Mouse (Mus musculus) heart, embryonic 15.5 days (tissue): Measurements from ENCODE around the gene Fzr1. TPM values are rescaled to one million over a fixed set of nuclear protein-coding genes. Genes with fewer than 3 reads are reported as not detected.

ENCODE experiments used
- ATAC-seq: fragments of 200-750 bp; cut with Nextera tagmentation; replicated peaks from 2 replicates; pipeline ENCODE4 v1.8.0; 2017; ENCODE audit warnings: low read depth, moderate TSS enrichment; ENCODE audit not compliant: insufficient number of reproducible peaks, insufficient read depth, low FRiP score
- H3K27ac ChIP-seq: fragments of 300-500 bp; sonication (generic); 2 replicates; pipeline ENCODE4 v1.5.1; 2015; ENCODE audit warnings: mild to moderate bottlenecking, inconsistent platforms
- H3K27me3 ChIP-seq: fragments of 300-500 bp; sonication (generic); 2 replicates; pipeline ENCODE4 v1.6.1; 2015; ENCODE audit warnings: inconsistent platforms
- H3K36me3 ChIP-seq: fragments of 300-500 bp; sonication (generic); 2 replicates; pipeline ENCODE4 v1.6.1; 2015; ENCODE audit warnings: mild to moderate bottlenecking, inconsistent platforms
- H3K4me1 ChIP-seq: fragments of 300-500 bp; sonication (generic); replicated peaks from 2 replicates; pipeline ENCODE4 v1.6.1; 2015; ENCODE audit warnings: inconsistent platforms
- H3K4me2 ChIP-seq: fragments of 300-500 bp; sonication (generic); 2 replicates; pipeline ENCODE4 v1.6.1; 2015; ENCODE audit warnings: inconsistent platforms, mild to moderate bottlenecking, moderate library complexity
- H3K4me3 ChIP-seq: fragments of 300-500 bp; sonication (generic); 2 replicates; pipeline ENCODE4 v1.5.1; 2015; ENCODE audit warnings: mild to moderate bottlenecking, inconsistent platforms
- H3K9ac ChIP-seq: fragments of 300-500 bp; sonication (generic); 2 replicates; pipeline ENCODE4 v1.6.1; 2015; ENCODE audit warnings: mild to moderate bottlenecking, inconsistent platforms
- H3K9me3 ChIP-seq: fragments of 300-500 bp; sonication (generic); replicated peaks from 2 replicates; pipeline ENCODE4 v1.6.1; 2016; ENCODE audit warnings: inconsistent platforms
- WGBS: fragments of 180-500 bp; shearing (Covaris S2); methylation state at CpG from one replicate; pipeline ENCODE4 v1.1.7; 2015; ENCODE audit warnings: mixed read lengths; 5-methylcytosine and 5-hydroxymethylcytosine counted together
- polyA plus RNA-seq: library from polyadenylated mRNA; unstranded; fragments of >200 nt; fragmentation: Nextera tagmentation; extraction: Ambion mirVana; gene quantifications from 2 replicates; pipeline ENCODE4 v1.2.1, GENCODE M21; 2015

The Fzr1 gene
- polyA plus RNA-seq, 1 experiment from 2014 or later = 66.5 TPM

DNA sequence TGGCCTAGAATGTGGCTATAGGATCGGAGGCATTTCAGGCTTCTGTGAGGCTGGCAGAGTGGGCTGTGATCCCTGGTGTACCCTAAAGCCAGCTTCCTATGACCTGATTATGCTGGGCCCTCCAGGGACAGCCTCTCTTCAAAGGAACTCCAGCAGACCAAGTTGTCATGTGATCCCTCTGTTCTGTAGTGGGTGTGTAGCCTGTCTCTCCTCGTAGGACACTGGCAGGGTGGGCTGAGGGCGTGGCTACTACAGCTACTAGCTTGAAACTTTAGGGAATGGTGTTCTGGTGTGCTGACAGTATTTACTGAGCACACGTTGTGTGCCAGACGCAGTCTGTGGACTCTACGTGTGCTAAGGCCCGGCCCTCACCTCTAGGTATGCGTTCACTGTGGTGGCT, 17.6 kb downstream of the Fzr1 start:
- peaks cover 88% of the 10 kb centered on the region for H3K4me1 ChIP-seq
- no peaks in the 10 kb centered on the region for H3K36me3 ChIP-seq
- no peak overlapping the region for H3K4me3 ChIP-seq
- WGBS = 54% methylated on average over 8 of the region's 8 CpGs
- H3K9ac ChIP-seq = no peak overlapping the region
- no peak for ATAC-seq
- H3K4me2 ChIP-seq = 0 out of 2 replicates have a peak overlapping the region, but pooled peaks have one; percentile 2
- H3K27ac ChIP-seq = 0 out of 2 replicates have a peak overlapping the region, but pooled peaks have one; percentile 2
- no peaks in the 10 kb centered on the region for H3K9me3 ChIP-seq
- no peaks in the 10 kb centered on the region for H3K27me3 ChIP-seq

DNA sequence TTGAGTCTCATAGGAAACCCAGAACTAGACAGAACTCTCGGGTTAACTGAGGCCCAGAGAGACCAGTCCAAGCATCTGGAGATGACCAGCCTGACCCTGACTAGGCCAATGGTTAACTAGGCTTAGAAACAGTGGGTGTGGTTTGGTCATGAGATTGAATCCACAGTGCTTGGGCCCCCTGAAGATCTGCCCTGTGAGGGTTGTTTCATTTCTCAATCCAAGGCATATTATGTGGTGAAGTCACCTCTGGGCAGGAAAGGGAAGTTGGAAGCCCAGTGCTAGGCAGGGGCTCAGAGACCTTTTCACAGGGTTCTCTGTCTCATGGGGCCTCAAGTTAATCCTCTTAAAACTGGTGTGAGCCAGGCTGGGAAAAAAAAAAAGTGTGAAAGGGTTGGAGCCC, 19.5 kb downstream of the Fzr1 start:
- no peaks in the 10 kb centered on the region for H3K9me3 ChIP-seq
- H3K27ac ChIP-seq = peak overlapping the region; percentile 78
- H3K4me3 ChIP-seq = peak overlapping the region; percentile 95
- H3K9ac ChIP-seq = 0 out of 2 replicates have a peak overlapping the region, but pooled peaks have one; percentile 95
- ATAC-seq = no peak
- 63% methylated on average over 1 of the region's 1 CpGs for WGBS
- H3K36me3 ChIP-seq = no peaks in the 10 kb centered on the region
- no peaks in the 10 kb centered on the region for H3K27me3 ChIP-seq
- H3K4me1 ChIP-seq = peaks cover 71% of the 10 kb centered on the region
- peak overlapping the region; percentile 98 for H3K4me2 ChIP-seq

DNA sequence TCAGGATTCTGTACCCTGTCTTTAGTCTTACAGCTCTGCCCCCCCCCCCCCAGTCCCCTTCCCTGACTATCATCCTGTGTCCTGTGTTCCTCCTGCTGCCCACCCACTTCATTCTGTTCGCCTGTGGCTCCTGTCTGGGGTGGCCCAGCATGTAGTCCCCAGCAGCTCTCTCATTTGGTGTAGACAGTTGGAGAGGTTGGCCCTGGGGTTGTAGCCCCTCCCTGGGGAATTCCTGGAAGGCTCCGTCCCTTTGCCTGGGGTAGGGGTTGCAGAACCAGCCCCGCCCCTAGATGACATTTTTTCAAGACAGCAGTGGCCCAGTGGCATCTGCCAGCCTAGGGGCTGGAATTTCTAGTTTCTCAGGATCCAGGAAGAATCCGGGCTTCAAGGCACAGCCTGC, 20.1 kb downstream of the Fzr1 start:
- no peak for ATAC-seq
- Histone ChIP-seq H3K4me1 (peaks cover 64% of the 10 kb centered on the region), H3K27me3 (no peaks in the 10 kb centered on the region), H3K27ac (peak overlapping the region; percentile 78), H3K4me2 (peak overlapping the region; percentile 98), H3K9me3 (no peaks in the 10 kb centered on the region), H3K4me3 (peak overlapping the region; percentile 95), H3K36me3 (no peaks in the 10 kb centered on the region), H3K9ac (peak overlapping the region; percentile 95)
- whole genome bisulfite sequencing = 14% methylated on average over 4 of the region's 4 CpGs

DNA sequence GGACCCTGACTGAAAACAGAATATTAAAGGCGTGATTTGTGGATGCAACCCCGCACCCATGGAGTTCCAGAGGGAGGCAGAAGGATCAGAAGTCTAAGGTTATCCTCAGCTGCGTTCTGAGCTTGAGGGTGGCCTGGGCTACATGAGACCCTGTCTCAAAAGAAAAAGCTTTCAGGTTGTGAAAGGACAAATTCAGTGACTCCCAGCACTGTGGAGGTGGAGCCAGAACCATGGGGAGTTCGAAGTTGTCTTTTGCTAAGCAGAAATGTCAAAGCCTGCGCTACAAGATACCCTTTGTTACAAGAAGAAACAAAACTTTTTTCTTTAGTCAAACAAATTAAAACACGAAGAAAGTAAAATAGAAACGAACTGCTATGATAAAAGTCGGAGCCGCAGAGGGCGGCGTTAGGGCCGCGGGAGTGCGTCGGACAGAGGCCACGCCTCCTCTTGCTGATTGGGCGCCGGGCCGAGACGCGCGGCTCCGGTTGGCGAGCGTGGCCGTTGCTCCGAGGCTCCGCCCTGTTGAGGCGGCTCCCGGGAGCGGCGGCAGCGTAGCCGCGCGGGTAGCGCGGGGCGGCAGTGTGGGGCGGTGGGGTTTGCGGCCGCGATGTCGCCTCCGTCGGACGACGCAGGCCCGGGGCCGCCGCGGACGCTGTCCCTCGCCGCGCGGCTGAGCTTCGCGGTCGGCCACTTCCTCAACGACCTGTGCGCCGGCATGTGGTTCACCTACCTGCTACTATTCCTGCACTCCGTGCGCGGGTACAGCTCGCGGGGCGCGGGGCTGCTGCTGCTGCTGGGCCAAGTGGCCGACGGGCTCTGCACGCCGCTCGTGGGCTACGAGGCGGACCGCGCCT, 21.1 kb downstream of the Fzr1 start, which contains the start of gene Mfsd12:
Gene Mfsd12 (plus strand): TSS at position 501 of the 854 bp plus-strand sequence.
- whole genome bisulfite sequencing = 2% methylated on average over 79 of the region's 79 CpGs
- H3K4me1 ChIP-seq = peaks cover 54% of the 10 kb centered on the region

DNA sequence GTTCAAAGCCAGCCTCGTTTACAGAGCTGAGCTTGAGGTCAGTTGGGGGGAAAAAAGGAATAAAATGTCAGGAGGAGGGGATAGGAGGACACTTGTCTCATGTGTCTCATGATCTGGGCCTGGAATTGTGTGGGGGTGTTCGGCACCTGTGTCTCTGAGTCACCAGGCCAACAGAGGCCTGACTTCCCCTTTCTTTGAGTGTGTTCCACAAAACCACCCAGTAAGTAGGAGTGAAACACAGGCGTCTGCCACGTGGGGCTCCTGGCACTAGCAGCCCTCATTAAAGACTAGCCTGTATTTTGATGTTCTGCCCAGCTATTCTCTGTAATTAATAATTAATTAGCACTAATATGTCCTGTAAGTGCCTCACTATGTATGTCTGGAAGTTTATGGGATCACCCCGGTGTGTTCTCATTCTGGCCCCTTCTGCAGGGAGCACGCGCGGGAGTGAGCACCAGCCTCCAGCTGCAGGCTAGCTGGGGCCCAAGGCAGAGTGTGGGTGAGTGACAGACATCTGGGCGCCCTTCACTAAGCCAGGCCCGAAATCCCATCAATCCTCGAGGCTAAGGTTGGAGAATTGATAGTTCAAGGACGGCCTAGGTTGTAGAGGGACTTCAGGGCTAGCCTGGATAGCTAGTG, 21.8 kb downstream of the Fzr1 start:
- Histone ChIP-seq H3K27me3 (no peaks in the 10 kb centered on the region), H3K4me2 (peak overlapping the region; percentile 98), H3K9ac (peak overlapping the region; percentile 8; the same call in 1 of the 2 replicates), H3K4me1 (peaks cover 49% of the 10 kb centered on the region), H3K27ac (peak overlapping the region; percentile 46; the same call in 1 of the 2 replicates), H3K36me3 (no peaks in the 10 kb centered on the region), H3K4me3 (peak overlapping the region; percentile 95), H3K9me3 (no peaks in the 10 kb centered on the region)
- WGBS = 50% methylated on average over 12 of the region's 12 CpGs
- ATAC-seq = no peak

More for the DNA sequence above, 21.1 kb downstream of the Fzr1 start, which contains the start of gene Mfsd12:
- no peaks in the 10 kb centered on the region for H3K27me3 ChIP-seq
- peak within 1 kb of the TSS; percentile 98 for H3K4me2 ChIP-seq
- peak; percentile 81 for ATAC-seq
- no peaks in the 10 kb centered on the region for H3K9me3 ChIP-seq
- H3K4me3 ChIP-seq = peak within 1 kb of the TSS; percentile 95
- H3K27ac ChIP-seq = peak within 1 kb of the TSS; percentile 78
- peak within 1 kb of the TSS; percentile 95 for H3K9ac ChIP-seq
- H3K36me3 ChIP-seq = no peaks in the 10 kb centered on the region

DNA sequence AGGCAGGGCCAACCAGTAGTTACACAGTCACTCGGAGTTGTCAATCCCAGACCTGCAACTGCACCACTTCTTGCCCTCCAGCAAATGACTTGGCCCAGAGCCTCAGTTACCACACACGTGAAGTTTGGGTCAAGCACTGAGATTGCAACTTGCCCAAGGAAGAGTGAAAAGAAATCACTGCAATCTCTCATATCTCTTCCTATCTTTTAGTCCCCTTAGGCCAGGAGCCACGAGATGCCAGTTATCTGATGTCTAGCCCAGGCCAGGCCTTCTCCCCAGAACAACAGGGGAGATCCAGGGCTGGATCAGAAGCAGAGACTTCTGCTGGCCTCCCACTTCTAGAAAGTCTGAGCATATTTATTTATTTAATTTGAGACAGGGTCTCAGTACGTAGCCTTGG, 22.8 kb downstream of the Fzr1 start:
- Histone ChIP-seq H3K36me3 (no peaks in the 10 kb centered on the region), H3K4me1 (peaks cover 46% of the 10 kb centered on the region), H3K4me2 (no peak overlapping the region), H3K9me3 (no peaks in the 10 kb centered on the region), H3K4me3 (no peak overlapping the region), H3K27me3 (no peaks in the 10 kb centered on the region), H3K27ac (no peak overlapping the region), H3K9ac (no peak overlapping the region)
- 68% methylated on average over 4 of the region's 4 CpGs for WGBS
- no peak for ATAC-seq

DNA sequence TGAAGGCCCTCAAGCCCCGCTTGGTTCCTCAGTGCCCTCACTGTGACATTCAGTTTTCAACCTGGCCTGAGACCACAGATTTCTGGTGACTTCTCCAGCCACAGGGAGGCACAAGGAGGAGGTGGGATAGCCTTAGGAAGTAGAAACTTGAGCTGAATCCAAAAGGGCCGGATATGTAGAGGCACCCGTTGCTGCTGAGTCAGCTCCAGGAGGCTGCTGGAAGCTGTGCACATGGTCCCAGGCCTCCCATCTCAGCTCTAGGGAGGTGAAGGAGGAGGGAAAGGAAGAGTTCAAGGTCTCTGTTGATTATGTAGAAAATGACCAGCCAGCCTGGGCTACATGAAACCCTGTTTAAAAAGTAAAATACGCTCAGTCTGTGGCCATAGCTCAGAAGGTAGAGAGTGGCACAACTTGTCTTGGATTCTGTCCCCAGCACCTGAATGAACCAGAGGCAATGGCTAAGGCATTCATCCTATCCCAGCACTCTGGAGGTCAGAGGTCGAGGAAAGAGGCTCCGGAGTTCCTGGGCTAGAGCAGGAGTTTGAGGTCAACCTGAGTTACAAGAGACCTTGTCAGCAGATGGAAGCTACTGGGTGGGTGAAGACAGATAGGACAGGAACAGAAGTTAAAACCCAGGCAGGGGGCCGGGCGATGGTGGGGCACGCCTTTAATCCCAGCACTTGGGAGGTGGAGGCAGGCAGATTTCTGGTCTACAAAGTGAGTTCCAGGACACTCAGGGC, 23.4 kb downstream of the Fzr1 start:
- Histone ChIP-seq H3K4me1 (peaks cover 40% of the 10 kb centered on the region), H3K4me3 (no peak overlapping the region), H3K9ac (no peak overlapping the region), H3K27me3 (no peaks in the 10 kb centered on the region), H3K36me3 (no peaks in the 10 kb centered on the region), H3K4me2 (no peak overlapping the region), H3K27ac (peak overlapping the region; percentile 37; the same call in 1 of the 2 replicates), H3K9me3 (no peaks in the 10 kb centered on the region)
- 64% methylated on average over 9 of the region's 9 CpGs for WGBS
- ATAC-seq = no peak

DNA sequence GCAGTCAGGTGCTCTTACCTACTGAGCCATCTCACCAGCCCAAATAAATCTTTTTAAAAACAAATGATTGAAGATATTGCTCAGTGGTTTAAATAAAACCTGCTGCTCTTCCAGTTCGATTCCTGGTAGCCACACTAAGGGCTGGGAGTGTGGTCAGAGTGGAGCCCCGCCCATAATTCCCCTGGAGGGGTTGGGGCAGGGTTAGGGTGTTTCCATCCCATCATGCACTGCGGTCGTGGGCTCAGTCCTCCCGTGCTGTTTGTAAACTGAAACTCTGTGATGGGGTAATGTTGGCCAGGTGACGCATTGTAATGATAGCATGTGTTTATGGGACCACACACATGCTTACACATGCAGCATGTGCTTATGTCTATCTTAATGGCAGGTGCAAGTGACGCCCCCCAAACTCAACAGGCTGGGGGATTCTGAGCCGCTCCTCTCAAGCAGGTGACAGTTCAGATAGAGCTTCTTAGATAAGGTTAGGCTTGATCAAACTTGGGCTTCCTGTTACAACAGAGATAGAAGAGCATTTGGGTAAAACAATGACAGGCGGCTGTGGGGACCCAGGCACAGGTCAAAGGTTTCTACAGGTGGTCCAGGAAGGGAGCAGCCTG, 26.5 kb downstream of the Fzr1 start:
- Histone ChIP-seq H3K9ac (no peak overlapping the region), H3K9me3 (no peaks in the 10 kb centered on the region), H3K4me1 (peaks cover 44% of the 10 kb centered on the region), H3K4me3 (no peak overlapping the region), H3K4me2 (no peak overlapping the region), H3K36me3 (peaks cover 7% of the 10 kb centered on the region; the same call in 1 of the 2 replicates), H3K27me3 (no peaks in the 10 kb centered on the region), H3K27ac (no peak overlapping the region)
- 18% methylated on average over 9 of the region's 9 CpGs for WGBS
- ATAC-seq = no peak

DNA sequence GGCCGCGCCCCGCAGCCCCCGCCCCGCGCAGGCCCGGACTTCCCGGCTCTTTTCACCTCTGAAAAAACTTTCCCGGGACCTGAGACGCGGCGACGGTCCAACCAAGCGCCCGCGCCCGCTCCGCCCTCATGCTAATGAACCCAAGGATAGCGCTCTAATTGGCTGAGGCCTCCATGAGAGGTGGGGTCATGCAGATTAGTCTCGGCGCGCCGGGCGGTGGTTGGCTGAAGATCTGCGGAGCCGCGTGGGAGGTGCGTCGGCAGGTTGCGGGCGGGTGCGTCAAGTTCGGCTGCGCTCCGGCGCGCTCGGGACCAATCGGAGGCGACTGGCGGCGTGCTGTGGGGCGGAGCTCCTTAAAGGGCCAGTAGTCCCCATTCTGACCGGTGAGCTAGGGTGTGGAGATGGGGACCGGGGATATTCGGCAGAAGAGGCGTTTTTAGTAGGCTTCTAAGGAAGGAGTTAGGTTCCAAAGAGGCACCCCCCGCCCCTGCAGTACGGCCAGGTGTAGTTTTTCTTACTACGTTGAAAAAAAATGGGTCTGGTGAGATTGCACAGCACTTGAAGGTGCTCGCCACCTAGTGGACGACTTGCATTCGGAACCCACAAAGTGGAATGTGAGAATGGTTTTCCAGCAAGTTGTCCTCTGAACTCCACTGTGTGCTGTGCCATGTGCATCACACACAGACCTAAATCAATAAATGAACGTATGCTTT, 27.8 kb downstream of the Fzr1 start, which contains the start of gene Hmg20b:
Gene Hmg20b (minus strand): TSS at position 130 of the 713 bp plus-strand sequence.
- Histone ChIP-seq H3K9ac (peak within 1 kb of the TSS; percentile 90), H3K27ac (peak within 1 kb of the TSS; percentile 83), H3K4me1 (peaks cover 43% of the 10 kb centered on the region), H3K4me3 (peak within 1 kb of the TSS; percentile 73), H3K9me3 (no peaks in the 10 kb centered on the region), H3K27me3 (no peaks in the 10 kb centered on the region), H3K36me3 (peaks cover 20% of the 10 kb centered on the region; the same call in 1 of the 2 replicates), H3K4me2 (peak within 1 kb of the TSS; percentile 73)
- under 1% methylated on average over 54 of the region's 54 CpGs for whole genome bisulfite sequencing
- ATAC-seq = peak; percentile 94

DNA sequence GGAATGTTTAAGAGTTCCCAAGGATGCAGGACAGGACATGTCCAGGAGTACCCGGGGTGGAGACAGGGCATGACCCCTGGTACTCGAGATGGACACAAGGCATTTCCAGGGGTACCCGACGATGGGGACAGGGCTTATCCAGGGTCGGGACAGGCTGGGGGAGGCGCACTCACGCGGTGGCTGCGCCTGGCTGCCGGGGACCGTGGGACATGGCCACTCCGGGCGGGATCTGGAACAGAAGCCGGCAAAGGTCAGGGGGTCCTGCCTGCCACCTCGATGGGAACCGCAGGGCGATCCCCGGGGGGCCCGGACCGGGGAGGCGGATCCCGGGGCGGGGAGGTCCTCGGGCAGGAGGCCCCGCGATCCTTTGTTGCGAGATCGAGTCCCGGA, 28.4 kb downstream of the Fzr1 start:
- Histone ChIP-seq H3K27me3 (no peaks in the 10 kb centered on the region), H3K4me2 (peak overlapping the region; percentile 73), H3K9ac (peak overlapping the region; percentile 90), H3K36me3 (peaks cover 21% of the 10 kb centered on the region; the same call in 1 of the 2 replicates), H3K4me1 (peaks cover 45% of the 10 kb centered on the region), H3K9me3 (no peaks in the 10 kb centered on the region), H3K27ac (peak overlapping the region; percentile 83), H3K4me3 (peak overlapping the region; percentile 73)
- ATAC-seq = no peak; the same call in 1 of the 2 replicates
- under 1% methylated on average over 29 of the region's 29 CpGs for WGBS
